Mouse (Mus musculus): ENCODE measurements around the gene Hsd11b1.

- TF ChIP-seq CTCF (IDR thresholded peaks at IDR 0.05; ENCODE audit: low read depth) (no peak), EP300 (IDR thresholded peaks at IDR 0.05; ENCODE audit: low read depth) (no peak)
These were observed 26.8 kb upstream of the Hsd11b1 start for GRCm38 (mm10) chr1:193290686-193291085.

All from heart, postnatal 0 days (tissue).